Mouse (Mus musculus) 416B (cell line): ENCODE data around the gene 1700016K19Rik.
"Not testable (repeated sequence)": the region's sequence is repeated elsewhere in the genome, so short reads cannot be mapped to it uniquely, and the experiment has no call there.

Experiments used
- DNase-seq: peaks from one replicate; pipeline ENCODE4 v3.0.0; 2011; ENCODE audit warnings: low read depth

1700016K19Rik gene

GRCm38 (mm10) chr11:75985948-75986347 is 13.8 kb upstream of the 1700016K19Rik start:
- DNase-seq = no peak

- no peak for DNase-seq
These were observed 8.5 kb upstream of the 1700016K19Rik start for GRCm38 (mm10) chr11:75990965-75991835.

GRCm38 (mm10) chr11:75991911-75992310 is 7.8 kb upstream of the 1700016K19Rik start:
- no peak for DNase-seq

GRCm38 (mm10) chr11:75992481-75992880 is 7.2 kb upstream of the 1700016K19Rik start:
- DNase-seq = peak; percentile 43

GRCm38 (mm10) chr11:75994357-75994756 is 5.4 kb upstream of the 1700016K19Rik start:
- DNase-seq = no peak

GRCm38 (mm10) chr11:76000701-76001100 is 989 bp downstream of the 1700016K19Rik start:
- DNase-seq = no peak

- DNase-seq = peak; percentile 15
These were observed 1.6 kb downstream of the 1700016K19Rik start for GRCm38 (mm10) chr11:76001237-76001878.

GRCm38 (mm10) chr11:76004276-76004675 is 4.6 kb downstream of the 1700016K19Rik start:
- not testable (repeated sequence) for DNase-seq

GRCm38 (mm10) chr11:76008162-76008561 is 8.4 kb downstream of the 1700016K19Rik start:
- DNase-seq = no peak

- peak; percentile 18 for DNase-seq
These were observed 9.4 kb downstream of the 1700016K19Rik start for GRCm38 (mm10) chr11:76009101-76009500.

- DNase-seq = no peak
These were observed 11.3 kb downstream of the 1700016K19Rik start for GRCm38 (mm10) chr11:76010838-76011624.

GRCm38 (mm10) chr11:76015251-76015650 is 15.5 kb downstream of the 1700016K19Rik start:
- DNase-seq = no peak

GRCm38 (mm10) chr11:76015814-76016213 is 16.1 kb downstream of the 1700016K19Rik start:
- DNase-seq = peak; percentile 15

GRCm38 (mm10) chr11:76019879-76020278 is 20.2 kb downstream of the 1700016K19Rik start:
- no peak for DNase-seq

- DNase-seq = no peak
These were observed 21.2 kb downstream of the 1700016K19Rik start for GRCm38 (mm10) chr11:76020916-76021315.

GRCm38 (mm10) chr11:76025080-76025583 is 25.4 kb downstream of the 1700016K19Rik start:
- peak; percentile 19 for DNase-seq

GRCm38 (mm10) chr11:76026527-76027138 is 26.9 kb downstream of the 1700016K19Rik start:
- no peak for DNase-seq

- DNase-seq = peak; percentile 60
These were observed 27.7 kb downstream of the 1700016K19Rik start, which contains the start of gene Rflnb for GRCm38 (mm10) chr11:76027139-76028071. Rflnb (minus strand) TSS chr11:76027782.

- DNase-seq = no peak
These were observed 28.4 kb downstream of the 1700016K19Rik start for GRCm38 (mm10) chr11:76028072-76028465.

GRCm38 (mm10) chr11:76033359-76033758 is 33.6 kb downstream of the 1700016K19Rik start:
- peak; percentile 65 for DNase-seq
